ENCODE assay signal across 16 mouse cellular contexts in genomic region chr2:149613381-149613780, GRCm38 (mm10).
"Had no signal": no experiment of that assay in that cellular context is flagged by ENCODE, and none has a peak within 500 bp of the region (broad histone marks: within the 10 kb centered on the region; RNA-seq: fewer than 3 reads in every experiment).

No protein-coding gene starts in this region.

- H3K27ac ChIP-seq: neural tube, embryonic 13.5 days; neural tube, embryonic 15.5 days; stomach, embryonic 15.5 days; stomach, postnatal 0 days had no signal

- H3K27me3 ChIP-seq: neural tube, embryonic 13.5 days; neural tube, embryonic 15.5 days; stomach, embryonic 15.5 days had no signal

- DNase-seq: retina, postnatal 1 day; right cerebral cortex, adult 18-20 months; right cerebral cortex, postnatal 14 days; right cerebral cortex, postnatal 25 days; right cerebral cortex, postnatal 4 days; spleen, adult 18-20 months; thymus, adult 18-20 months; thymus, adult 2 months; thymus, postnatal 14 days; thymus, postnatal 25 days; thymus, postnatal 36 days; thymus, postnatal 4 days had no signal

- H3K4me1 ChIP-seq: neural tube, embryonic 13.5 days; neural tube, embryonic 15.5 days; stomach, embryonic 15.5 days had no signal

- H3K36me3 ChIP-seq: neural tube, embryonic 13.5 days; neural tube, embryonic 15.5 days; stomach, embryonic 15.5 days had no signal

- H3K4me2 ChIP-seq: neural tube, embryonic 13.5 days; neural tube, embryonic 15.5 days; stomach, embryonic 15.5 days had no signal

- H3K9ac ChIP-seq: neural tube, embryonic 13.5 days; neural tube, embryonic 15.5 days; stomach, embryonic 15.5 days had no signal

- H3K4me3 ChIP-seq: neural tube, embryonic 13.5 days; neural tube, embryonic 15.5 days; stomach, embryonic 15.5 days had no signal

- H3K9me3 ChIP-seq: neural tube, embryonic 13.5 days; neural tube, embryonic 15.5 days; stomach, embryonic 15.5 days had no signal
